Mouse (Mus musculus) stomach, postnatal 0 days (tissue): ENCODE measurements at regions not wholly inside any gene's neighbourhood (a gene's known extent, or its start where the extent isn't known, plus 50 kb on each side); places are given as distances from the start of the nearest gene placed in this dataset.

Source experiments
- CTCF ChIP-seq: IDR thresholded peaks from 2 replicates; pipeline ENCODE4 v1.5.1; 2016; ENCODE audit warnings: antibody characterized with exemption, low read depth, mild to moderate bottlenecking, moderate library complexity
- EP300 ChIP-seq: optimal IDR thresholded peaks from 2 replicates; pipeline ENCODE3; 2016; ENCODE audit warnings: antibody characterized with exemption

DNA sequence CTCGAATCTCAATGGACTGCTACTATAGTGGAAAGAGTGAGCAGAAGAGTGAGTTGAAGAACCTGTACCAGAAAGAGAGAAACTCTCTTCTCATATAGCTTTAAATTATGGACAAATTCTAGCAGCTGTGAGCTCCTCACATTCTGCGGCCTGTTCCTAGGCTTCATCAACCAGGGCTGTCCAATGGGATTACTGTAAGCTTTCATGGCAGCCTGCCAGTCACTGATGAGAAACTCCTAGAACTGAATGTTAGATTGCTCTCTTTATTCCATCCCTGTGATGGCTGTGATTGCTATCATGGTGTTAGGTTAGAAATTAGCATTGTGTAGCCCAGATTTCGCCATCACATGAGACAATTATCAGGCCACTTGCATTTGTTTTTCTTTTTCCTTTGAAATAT is 1966.4 kb upstream of the Gm8797 start:
- TF ChIP-seq CTCF (no peak), EP300 (no peak)
